Comparison of ENCODE assay signal across 34 mouse cellular contexts in genomic region chr6:81655205-81655604, GRCm38 (mm10).
"Had no signal": no experiment of that assay in that cellular context is flagged by ENCODE, and none has a peak within 500 bp of the region (broad histone marks: within the 10 kb centered on the region; RNA-seq: fewer than 3 reads in every experiment).

No protein-coding gene starts in this region.

- H3K9ac ChIP-seq: heart, embryonic 12.5 days; heart, embryonic 13.5 days; heart, embryonic 15.5 days; hindbrain, embryonic 12.5 days; hindbrain, embryonic 13.5 days; hindbrain, embryonic 14.5 days; hindbrain, embryonic 15.5 days; intestine, embryonic 15.5 days; kidney, embryonic 15.5 days had no signal

- H3K9me3 ChIP-seq: heart, embryonic 10.5 days; heart, embryonic 12.5 days; heart, embryonic 13.5 days; heart, embryonic 15.5 days; hindbrain, embryonic 10.5 days; hindbrain, embryonic 12.5 days; hindbrain, embryonic 13.5 days; hindbrain, embryonic 15.5 days; intestine, embryonic 15.5 days; kidney, embryonic 15.5 days had no signal

- H3K4me3 ChIP-seq: heart, adult 2 months; heart, embryonic 10.5 days; heart, embryonic 12.5 days; heart, embryonic 13.5 days; heart, embryonic 15.5 days; hindbrain, embryonic 10.5 days; hindbrain, embryonic 12.5 days; hindbrain, embryonic 13.5 days; hindbrain, embryonic 15.5 days; intestine, embryonic 15.5 days; kidney, embryonic 15.5 days; layer of hippocampus, adult 2 months had no signal

- H3K27ac ChIP-seq: heart, adult 2 months; heart, embryonic 10.5 days; heart, embryonic 13.5 days; heart, embryonic 15.5 days; hindbrain, embryonic 10.5 days; hindbrain, embryonic 12.5 days; hindbrain, embryonic 13.5 days; hindbrain, embryonic 14.5 days; hindbrain, embryonic 15.5 days; hindbrain, postnatal 0 days; intestine, embryonic 15.5 days; kidney, embryonic 15.5 days; kidney, postnatal 0 days; layer of hippocampus, adult 2 months had no signal

- H3K36me3 ChIP-seq: heart, embryonic 10.5 days; heart, embryonic 12.5 days; heart, embryonic 13.5 days; heart, embryonic 15.5 days; hindbrain, embryonic 10.5 days; hindbrain, embryonic 12.5 days; hindbrain, embryonic 13.5 days; hindbrain, embryonic 15.5 days; intestine, embryonic 15.5 days; kidney, embryonic 15.5 days had no signal

- H3K27me3 ChIP-seq: heart, embryonic 12.5 days; heart, embryonic 13.5 days; heart, embryonic 15.5 days; hindbrain, embryonic 12.5 days; hindbrain, embryonic 13.5 days; hindbrain, embryonic 15.5 days; intestine, embryonic 15.5 days; kidney, embryonic 15.5 days had no signal

- DNase-seq: heart, adult 2 months; heart, postnatal 10 days; heart, postnatal 14 days; heart, postnatal 36 days; heart, postnatal 4 days; kidney, adult 11 months; kidney, adult 18-20 months; kidney, adult 2 months; kidney, adult 8-10 months; kidney, postnatal 14 days; kidney, postnatal 25 days; kidney, postnatal 36 days; kidney, postnatal 4 days; layer of hippocampus, adult 9-11 months; layer of hippocampus, postnatal 36 days had no signal

- ATAC-seq: hindbrain, embryonic 16.5 days; hindbrain, postnatal 0 days; inflammation-experienced regulatory T-cells, adult 6 months; intestine, embryonic 15.5 days; intestine, embryonic 16.5 days; intestine, postnatal 0 days had no signal

- H3K4me1 ChIP-seq: heart, embryonic 12.5 days; heart, embryonic 15.5 days; hindbrain, embryonic 15.5 days; intestine, embryonic 15.5 days; kidney, embryonic 15.5 days had no signal

- H3K4me2 ChIP-seq: heart, embryonic 11.5 days; heart, embryonic 12.5 days; heart, embryonic 13.5 days; heart, embryonic 15.5 days; hindbrain, embryonic 12.5 days; hindbrain, embryonic 13.5 days; hindbrain, embryonic 14.5 days; hindbrain, embryonic 15.5 days; intestine, embryonic 15.5 days; kidney, embryonic 15.5 days had no signal
